Mouse (Mus musculus): ENCODE results near the gene Btla.

GRCm38 (mm10) chr16:45242700-45243099 lies 18.6 kb downstream of the Btla start:
- TF ChIP-seq CTCF (IDR thresholded peaks at IDR 0.05; ENCODE audit: low read depth, low read length), result no peak
- TF ChIP-seq POLR2A (IDR thresholded peaks at IDR 0.05; ENCODE audit: extremely low read depth, insufficient read depth, low read length), result no peak
